ENCODE assay signal across 9 mouse cellular contexts in the genomic region with DNA sequence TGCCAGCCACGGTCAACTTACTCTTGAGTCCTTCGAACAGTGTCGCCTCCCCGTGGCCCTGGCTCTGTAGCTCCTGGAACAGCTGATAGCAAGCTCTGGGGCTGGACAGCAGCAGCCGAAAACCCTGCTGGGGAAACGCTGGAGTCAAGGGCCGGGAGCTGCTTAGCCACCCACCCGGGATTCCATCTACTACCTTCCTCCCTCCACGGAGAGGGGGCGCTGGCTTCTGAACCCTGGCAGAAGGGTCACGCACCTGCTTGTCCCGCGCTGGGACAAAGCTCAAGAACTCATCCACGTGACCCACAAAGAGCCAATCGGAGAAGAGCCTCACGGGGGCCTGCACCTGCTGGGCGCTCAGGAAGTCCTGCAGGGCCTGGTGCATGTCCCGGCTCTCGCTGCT. TPM values are rescaled to one million over a fixed set of nuclear protein-coding genes. Genes with fewer than 3 reads are reported as not detected.
DNase-seq lines count a peak whose midpoint lies in the region; ATAC-seq lines count a peak whose summit lies in the region.
"Had no signal": no experiment of that assay in that cellular context is flagged by ENCODE, and none has a peak within 500 bp of the region (broad histone marks: within the 10 kb centered on the region; RNA-seq: fewer than 3 reads in every experiment).

No protein-coding gene starts in this region.

- peak overlapping the region; percentile 15; the same call in 1 of the 2 replicates for H3K9ac ChIP-seq in heart, embryonic 13.5 days
- H3K9ac ChIP-seq in embryonic facial prominence, embryonic 14.5 days (ENCODE audit: low read depth, low read length) = no peak overlapping the region
- no peak overlapping the region for H3K9ac ChIP-seq in intestine, embryonic 16.5 days (ENCODE audit: low read depth, low read length)

- peaks cover 44% of the 10 kb centered on the region for H3K4me1 ChIP-seq in heart, embryonic 13.5 days
- peaks cover 4% of the 10 kb centered on the region; the same call in 1 of the 2 replicates for H3K4me1 ChIP-seq in embryonic facial prominence, embryonic 14.5 days (ENCODE audit: control insufficient read depth, insufficient read depth, low read length)
- peaks cover 8% of the 10 kb centered on the region; the same call in 1 of the 2 replicates for H3K4me1 ChIP-seq in intestine, embryonic 16.5 days (ENCODE audit: control insufficient read depth, insufficient read depth, low read length)

- peak overlapping the region; percentile 27 for H3K4me3 ChIP-seq in heart, embryonic 13.5 days
- H3K4me3 ChIP-seq in embryonic facial prominence, embryonic 14.5 days (ENCODE audit: low read depth, low read length) = no peak overlapping the region
- H3K4me3 ChIP-seq in intestine, embryonic 16.5 days (ENCODE audit: low read length) = peak overlapping the region; percentile 32
- H3K4me3 ChIP-seq: myocyte had no signal

- peaks cover 11% of the 10 kb centered on the region; the same call in 1 of the 2 replicates for H3K27me3 ChIP-seq in heart, embryonic 13.5 days (replicated peaks)
- H3K27me3 ChIP-seq in embryonic facial prominence, embryonic 14.5 days (replicated peaks; ENCODE audit: control insufficient read depth, insufficient read depth, low read length) = no peaks in the 10 kb centered on the region
- H3K27me3 ChIP-seq in intestine, embryonic 16.5 days (replicated peaks; ENCODE audit: control insufficient read depth, insufficient read depth, low read length) = no peaks in the 10 kb centered on the region

- 9% methylated on average over 19 of the region's 19 CpGs for WGBS in heart, embryonic 13.5 days
- WGBS in embryonic facial prominence, embryonic 14.5 days = 13% methylated on average over 15 of the region's 19 CpGs
- WGBS in intestine, embryonic 16.5 days = 10% methylated on average over 19 of the region's 19 CpGs

- no peaks in the 10 kb centered on the region for H3K36me3 ChIP-seq in heart, embryonic 13.5 days
- H3K36me3 ChIP-seq in embryonic facial prominence, embryonic 14.5 days (ENCODE audit: control insufficient read depth, insufficient read depth, low read length) = no peaks in the 10 kb centered on the region
- no peaks in the 10 kb centered on the region for H3K36me3 ChIP-seq in intestine, embryonic 16.5 days (ENCODE audit: control insufficient read depth, insufficient read depth, low read length)

- H3K9me3 ChIP-seq in heart, embryonic 13.5 days = no peaks in the 10 kb centered on the region
- H3K9me3 ChIP-seq in embryonic facial prominence, embryonic 14.5 days (ENCODE audit: control insufficient read depth, low read length) = no peaks in the 10 kb centered on the region
- H3K9me3 ChIP-seq in intestine, embryonic 16.5 days (ENCODE audit: control insufficient read depth, low read length) = no peaks in the 10 kb centered on the region

- H3K4me2 ChIP-seq in heart, embryonic 13.5 days = peak overlapping the region; percentile 53
- peak overlapping the region; percentile 13 for H3K4me2 ChIP-seq in embryonic facial prominence, embryonic 14.5 days (ENCODE audit: low read depth, low read length)
- H3K4me2 ChIP-seq in intestine, embryonic 16.5 days (ENCODE audit: low read depth, low read length) = peak overlapping the region; percentile 42

- ATAC-seq in heart, embryonic 13.5 days (ENCODE audit: extremely low read depth, insufficient number of reproducible peaks, low FRiP score, low TSS enrichment) = no peak
- no peak for ATAC-seq in embryonic facial prominence, embryonic 14.5 days (ENCODE audit: low read depth)
- ATAC-seq in intestine, embryonic 16.5 days = peak; percentile 71

- H3K27ac ChIP-seq in heart, embryonic 13.5 days (replicated peaks) = peak overlapping the region; percentile 20; the same call in 1 of the 2 replicates
- H3K27ac ChIP-seq in embryonic facial prominence, embryonic 14.5 days (replicated peaks; ENCODE audit: low read depth, low read length) = no peak overlapping the region
- no peak overlapping the region for H3K27ac ChIP-seq in intestine, embryonic 16.5 days (ENCODE audit: low read length)

- no peak for DNase-seq in heart, adult 9 months (ENCODE audit: low spot score in 2 of 2)
- DNase-seq in embryonic facial prominence, embryonic 14.5 days (ENCODE audit: low spot score) = no peak
- DNase-seq in lung, adult 18-20 months = peak; percentile 50 to 60
- DNase-seq in retina, embryonic 14.5 days (ENCODE audit: low spot score) = peak; percentile 54
- DNase-seq in layer of hippocampus, postnatal 10 days (ENCODE audit: low spot score in 2 of 2) = no peak
- no peak for DNase-seq in adrenal gland, postnatal 25 days

RNA-seq across cellular contexts. Expression of gene Padi6, which starts 7.9 kb away (rescaled TPM):
- not detected in 2 replicates for polyA plus RNA-seq in heart, embryonic 13.5 days (2015; fragmentation: Nextera tagmentation; extraction: Ambion mirVana)
- polyA plus RNA-seq in embryonic facial prominence, embryonic 14.5 days (2014; fragmentation: Nextera tagmentation; extraction: Ambion mirVana) = not detected in 2 replicates
- polyA plus RNA-seq in intestine, embryonic 16.5 days (2015; fragmentation: Nextera tagmentation; extraction: Ambion mirVana) = 0.07 TPM in 2 replicates
- total RNA-seq in layer of hippocampus, postnatal 10 days (2021) = under 1 TPM; 0.21 to 0.69 TPM
- total RNA-seq in adrenal gland, postnatal 25 days (2021) = 0.15 TPM in 1 of 2 replicates, not detected in the other

RNA-seq across cellular contexts. Expression of gene Padi4, which starts 23.7 kb away (rescaled TPM):
- 2.1 and 2.4 TPM in 2 replicates for polyA plus RNA-seq in heart, embryonic 13.5 days (2015; fragmentation: Nextera tagmentation; extraction: Ambion mirVana)
- 0.14 and 0.38 TPM in 2 replicates for polyA plus RNA-seq in embryonic facial prominence, embryonic 14.5 days (2014; fragmentation: Nextera tagmentation; extraction: Ambion mirVana)
- polyA plus RNA-seq in intestine, embryonic 16.5 days (2015; fragmentation: Nextera tagmentation; extraction: Ambion mirVana) = 4.4 and 5.9 TPM in 2 replicates
- total RNA-seq in layer of hippocampus, postnatal 10 days (2021) = not detected
- 0.76 TPM in 1 of 2 replicates, not detected in the other for total RNA-seq in adrenal gland, postnatal 25 days (2021)

RNA-seq across cellular contexts. Expression of gene Rcc2, which starts 50.0 kb away (rescaled TPM):
- polyA plus RNA-seq in heart, embryonic 13.5 days (2015; fragmentation: Nextera tagmentation; extraction: Ambion mirVana) = 9.8 and 10.7 TPM in 2 replicates
- polyA plus RNA-seq in embryonic facial prominence, embryonic 14.5 days (2014; fragmentation: Nextera tagmentation; extraction: Ambion mirVana) = 31.1 and 31.6 TPM in 2 replicates
- 12.6 and 13.7 TPM in 2 replicates for polyA plus RNA-seq in intestine, embryonic 16.5 days (2015; fragmentation: Nextera tagmentation; extraction: Ambion mirVana)
- total RNA-seq in layer of hippocampus, postnatal 10 days (2021) = 10 to 100 TPM; 64.7 to 68.5 TPM
- total RNA-seq in adrenal gland, postnatal 25 days (2021) = 82.0 and 87.5 TPM in 2 replicates

Comparison
In these comparisons a context has a peak if more than half of its experiments do, and no peak if none do; other contexts are left out.
1. DNase-seq: peak in lung, adult 18-20 months (2 of 2) and retina, embryonic 14.5 days (single experiment); none in heart, adult 9 months (0 of 2), embryonic facial prominence, embryonic 14.5 days (single experiment), layer of hippocampus, postnatal 10 days (0 of 2) and adrenal gland, postnatal 25 days (single experiment).
2. Peak in every context shown above with its lines, with median percentiles within 50 percentile points of each other: H3K4me2 ChIP-seq.